Mouse (Mus musculus) lung, postnatal 0 days (tissue): ENCODE results near the gene Cnot4.

Source experiments
- CTCF ChIP-seq: IDR thresholded peaks from 2 replicates; pipeline ENCODE4 v1.5.1; 2016; ENCODE audit warnings: antibody characterized with exemption, mild to moderate bottlenecking
- EP300 ChIP-seq: IDR thresholded peaks from 2 replicates; pipeline ENCODE4 v1.6.1; 2016; ENCODE audit warnings: antibody characterized with exemption, mild to moderate bottlenecking, control low read depth

DNA sequence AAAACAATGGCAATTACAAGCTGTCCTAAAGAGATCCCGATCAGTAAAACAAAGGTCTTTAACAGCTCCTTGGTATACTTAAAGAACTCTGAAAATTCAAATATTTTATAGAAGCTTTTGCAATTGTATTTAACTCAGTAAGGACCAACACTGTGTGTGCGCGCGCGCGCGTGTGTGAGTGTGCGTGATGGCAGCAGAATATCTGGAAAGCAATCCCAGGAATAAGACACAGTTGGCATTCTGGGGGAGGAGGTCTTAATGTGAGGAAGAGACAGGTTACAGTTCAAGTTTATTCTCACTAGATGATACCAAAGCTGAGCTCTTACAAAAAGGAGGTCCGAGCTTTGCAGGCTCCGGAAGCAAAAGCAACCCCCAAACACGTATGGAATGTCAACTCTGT is 100.2 kb downstream of the Cnot4 start:
- TF ChIP-seq CTCF: no peak
- TF ChIP-seq EP300: no peak
